ENCODE assay signal across 27 mouse cellular contexts in the genomic region with DNA sequence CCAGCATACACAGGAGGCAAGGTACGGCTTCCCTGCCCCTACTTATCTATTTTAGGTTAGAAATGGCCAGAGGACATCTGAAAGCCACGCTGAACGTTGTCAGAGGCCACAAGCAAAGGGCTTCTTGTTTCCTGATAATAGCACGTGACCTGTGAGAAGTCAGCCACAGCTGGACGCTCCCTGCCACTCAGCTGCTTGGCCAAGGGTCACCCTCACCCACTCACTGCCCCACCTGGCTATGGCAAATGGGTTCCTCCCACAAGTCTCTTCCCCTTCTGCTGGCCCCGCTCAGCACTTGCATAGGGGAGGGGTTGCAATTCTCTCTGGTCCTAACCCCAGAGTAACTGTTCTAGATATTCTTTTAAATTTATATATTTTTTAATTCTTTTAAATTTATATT. TPM values are rescaled to one million over a fixed set of nuclear protein-coding genes. Genes with fewer than 3 reads are reported as not detected.
DNase-seq lines count a peak whose midpoint lies in the region; ATAC-seq and TF ChIP-seq lines count a peak whose summit lies in the region.
"Had no signal": no experiment of that assay in that cellular context is flagged by ENCODE, and none has a peak within 500 bp of the region (broad histone marks: within the 10 kb centered on the region; RNA-seq: fewer than 3 reads in every experiment).

No protein-coding gene starts in this region.

- intact Hi-C loops in gastrocnemius, postnatal 14 days (cut with DNase I; ENCODE audit: low total_unique reads) = no loop called here

- in situ Hi-C loops in CH12.LX (cut with MboI; ENCODE audit: low pct_ligation_motif_present, low pct_unique_long_range_greater_than_20kb, low sequenced_read_pairs) = no loop called here

- TF ChIP-seq CTCF in CH12.LX (conservative IDR thresholded peaks at IDR 0.05 in 1 of 2, IDR thresholded peaks at IDR 0.05 in 1 of 2; ENCODE audit: low read depth in 2 of 2, low read length in 2 of 2) = no peak

- H3K27me3 ChIP-seq in CH12.LX (replicated peaks) = no peaks in the 10 kb centered on the region
- H3K27me3 ChIP-seq in intestine, embryonic 15.5 days (replicated peaks) = no peaks in the 10 kb centered on the region
- no peaks in the 10 kb centered on the region for H3K27me3 ChIP-seq in midbrain, embryonic 11.5 days (ENCODE audit: control insufficient read depth, insufficient read depth, low read length)
- H3K27me3 ChIP-seq: forebrain, embryonic 15.5 days; liver, embryonic 12.5 days; midbrain, embryonic 13.5 days; neural tube, embryonic 13.5 days had no signal

- DNase-seq in kidney, adult 11 months = peak; percentile 28
- DNase-seq in kidney, postnatal 10 days = no peak
- no peak for DNase-seq in CH12.LX (ENCODE audit: extremely low read depth)
- peak; percentile 30 to 42 for DNase-seq in kidney, postnatal 36 days
- no peak for DNase-seq in gastrocnemius, postnatal 14 days
- no peak for DNase-seq in midbrain, embryonic 11.5 days (ENCODE audit: low spot score, missing footprints)
- DNase-seq: adrenal gland, adult 8-10 months; B cell, adult 2 months; cerebellum, adult 11 months; cerebellum, adult 9-10 months; gastrocnemius, postnatal 36 days; heart, adult 18-20 months; heart, postnatal 4 days; layer of hippocampus, postnatal 36 days; liver, postnatal 0 days; lung, postnatal 36 days; right cerebral cortex, postnatal 25 days; thymus, adult 2 months; thymus, postnatal 36 days had no signal

- H3K27ac ChIP-seq in CH12.LX (ENCODE audit: insufficient read depth, low read depth) = no peak overlapping the region
- peak overlapping the region; percentile 27; the same call in 1 of the 2 replicates for H3K27ac ChIP-seq in intestine, embryonic 15.5 days
- no peak overlapping the region for H3K27ac ChIP-seq in midbrain, embryonic 11.5 days (ENCODE audit: low read depth, low read length)
- H3K27ac ChIP-seq: forebrain, embryonic 15.5 days; hindbrain, embryonic 14.5 days; liver, embryonic 12.5 days; midbrain, embryonic 13.5 days; neural tube, embryonic 13.5 days had no signal

- no peak overlapping the region for H3K4me3 ChIP-seq in CH12.LX (replicated peaks in 1 of 3; ENCODE audit: low read depth in 2 of 3, low read length in 2 of 3, poor library complexity in 1 of 3)
- no peak overlapping the region for H3K4me3 ChIP-seq in intestine, embryonic 15.5 days (replicated peaks)
- no peak overlapping the region for H3K4me3 ChIP-seq in midbrain, embryonic 11.5 days (ENCODE audit: low read depth, low read length)
- H3K4me3 ChIP-seq: forebrain, embryonic 15.5 days; liver, embryonic 12.5 days; megakaryocyte, embryonic 14.5 days; midbrain, embryonic 13.5 days; neural tube, embryonic 13.5 days had no signal

- TF ChIP-seq EP300 in CH12.LX (IDR thresholded peaks at IDR 0.05; ENCODE audit: low read length) = no peak

- no peak for TF ChIP-seq RAD21 in CH12.LX (IDR thresholded peaks at IDR 0.05; ENCODE audit: low read depth, low read length)

- peaks cover 0 to 5% of the 10 kb centered on the region in 2 experiments for H3K36me3 ChIP-seq in CH12.LX (replicated peaks in 1 of 2; ENCODE audit: control insufficient read depth in 1 of 2, insufficient read depth in 1 of 2, low read length in 1 of 2)
- no peaks in the 10 kb centered on the region for H3K36me3 ChIP-seq in intestine, embryonic 15.5 days
- H3K36me3 ChIP-seq in midbrain, embryonic 11.5 days (ENCODE audit: control insufficient read depth, insufficient read depth, low read length) = no peaks in the 10 kb centered on the region
- H3K36me3 ChIP-seq: forebrain, embryonic 15.5 days; liver, embryonic 12.5 days; midbrain, embryonic 13.5 days; neural tube, embryonic 13.5 days had no signal

- no peak for TF ChIP-seq POLR2A in CH12.LX (IDR thresholded peaks at IDR 0.05; ENCODE audit: low read depth, low read length)

- no peaks in the 10 kb centered on the region for H3K79me2 ChIP-seq in CH12.LX (replicated peaks; ENCODE audit: control insufficient read depth, extremely low read depth, insufficient read depth, poor library complexity, severe bottlenecking)

- 55% methylated on average over 6 of the region's 6 CpGs for WGBS in intestine, embryonic 15.5 days
- 81% methylated on average over 6 of the region's 6 CpGs for WGBS in midbrain, embryonic 11.5 days

- no peak overlapping the region for H3K9ac ChIP-seq in CH12.LX (ENCODE audit: insufficient read depth, low read depth)
- no peak overlapping the region for H3K9ac ChIP-seq in intestine, embryonic 15.5 days
- H3K9ac ChIP-seq in midbrain, embryonic 11.5 days (ENCODE audit: low read length) = no peak overlapping the region
- H3K9ac ChIP-seq: forebrain, embryonic 15.5 days; hindbrain, embryonic 14.5 days; liver, embryonic 12.5 days; liver, postnatal 0 days; midbrain, embryonic 13.5 days; neural tube, embryonic 13.5 days had no signal

- H3K9me3 ChIP-seq in CH12.LX (replicated peaks; ENCODE audit: low read length) = no peaks in the 10 kb centered on the region
- no peaks in the 10 kb centered on the region for H3K9me3 ChIP-seq in intestine, embryonic 15.5 days
- no peaks in the 10 kb centered on the region for H3K9me3 ChIP-seq in midbrain, embryonic 11.5 days (ENCODE audit: control insufficient read depth, low read length)
- H3K9me3 ChIP-seq: forebrain, embryonic 15.5 days; liver, embryonic 12.5 days; megakaryocyte, embryonic 14.5 days; midbrain, embryonic 13.5 days; neural tube, embryonic 13.5 days had no signal

- ATAC-seq in intestine, embryonic 15.5 days = peak; percentile 76
- ATAC-seq in midbrain, embryonic 11.5 days (ENCODE audit: low FRiP score) = no peak
- ATAC-seq: activated CD4-positive, CD25-positive, alpha-beta regulatory T cell, adult 4 months; forebrain, embryonic 15.5 days; liver, embryonic 12.5 days; liver, postnatal 0 days; midbrain, embryonic 13.5 days had no signal

- H3K4me2 ChIP-seq in CH12.LX (ENCODE audit: insufficient read depth, low read depth, poor library complexity, severe bottlenecking) = no peak overlapping the region
- H3K4me2 ChIP-seq in intestine, embryonic 15.5 days (replicated peaks) = no peak overlapping the region
- no peak overlapping the region for H3K4me2 ChIP-seq in midbrain, embryonic 11.5 days
- H3K4me2 ChIP-seq: forebrain, embryonic 15.5 days; hindbrain, embryonic 14.5 days; liver, embryonic 12.5 days; midbrain, embryonic 13.5 days; neural tube, embryonic 13.5 days had no signal

- peaks cover 0 to 11% of the 10 kb centered on the region in 2 experiments; a peak in 2 of 4 replicates for H3K4me1 ChIP-seq in CH12.LX (ENCODE audit: control insufficient read depth in 1 of 2, insufficient read depth in 2 of 2)
- H3K4me1 ChIP-seq in intestine, embryonic 15.5 days (replicated peaks) = peaks cover 40% of the 10 kb centered on the region
- H3K4me1 ChIP-seq in midbrain, embryonic 11.5 days (ENCODE audit: control insufficient read depth, insufficient read depth, low read length) = peaks cover 59% of the 10 kb centered on the region

- dilution Hi-C loops in CH12.LX (cut with MboI; ENCODE audit: extremely low pct_ligation_motif_present, extremely low pct_unique_long_range_greater_than_20kb, low sequenced_read_pairs) = no loop called here

TF ChIP-seq in CH12.LX, 34 proteins besides CTCF, POLR2A, EP300 and RAD21:
- TF ChIP-seq MXI1 (IDR thresholded peaks at IDR 0.05; ENCODE audit: low read depth, low read length) (no peak), ETS1 (conservative IDR thresholded peaks at IDR 0.05; ENCODE audit: low read depth, low read length) (no peak), BHLHE40 (IDR thresholded peaks at IDR 0.05; ENCODE audit: low read depth, low read length) (0 out of 2 replicates have a peak, but pooled peaks have one; percentile 4), USF2 (conservative IDR thresholded peaks at IDR 0.05; ENCODE audit: low read depth, low read length) (no peak), CHD2 (IDR thresholded peaks at IDR 0.05; ENCODE audit: low read length) (no peak), PAX5 (IDR thresholded peaks at IDR 0.05; ENCODE audit: low read length) (no peak)

RNA-seq across cellular contexts. Expression of a gene that starts 43.5 kb away (rescaled TPM):
- total RNA-seq in CH12.LX (2012; rRNA removed) (16.5 and 19.2 TPM in 2 replicates), CH12.LX (2014; rRNA removed) (12.9 and 15.3 TPM in 2 replicates)
- 24.8 and 25.0 TPM in 2 replicates for polyA plus RNA-seq in CH12.LX (2012; ENCODE audit: insufficient read length, low read depth)
- polyA plus RNA-seq in intestine, embryonic 15.5 days (2015; fragmentation: Nextera tagmentation; extraction: Ambion mirVana) = 31.1 and 31.2 TPM in 2 replicates
- 10 to 100 TPM; 28.7 to 28.8 TPM for total RNA-seq in gastrocnemius, postnatal 14 days (2021)
- 43.8 and 51.3 TPM in 2 replicates for polyA plus RNA-seq in midbrain, embryonic 11.5 days (2014; fragmentation: Nextera tagmentation; extraction: Ambion mirVana)

RNA-seq across cellular contexts. Expression of a gene that starts 51.3 kb away (rescaled TPM):
- total RNA-seq in CH12.LX (2012; rRNA removed) (53.8 and 65.2 TPM in 2 replicates), CH12.LX (2014; rRNA removed) (81.4 and 81.5 TPM in 2 replicates)
- 44.6 and 62.5 TPM in 2 replicates for polyA plus RNA-seq in CH12.LX (2012; ENCODE audit: insufficient read length, low read depth)
- polyA plus RNA-seq in intestine, embryonic 15.5 days (2015; fragmentation: Nextera tagmentation; extraction: Ambion mirVana) = 87.2 and 103 TPM in 2 replicates
- total RNA-seq in gastrocnemius, postnatal 14 days (2021) = 10 to 100 TPM; 38.6 to 46.2 TPM
- 117 and 118 TPM in 2 replicates for polyA plus RNA-seq in midbrain, embryonic 11.5 days (2014; fragmentation: Nextera tagmentation; extraction: Ambion mirVana)

Comparison
In these comparisons a context has a peak if more than half of its experiments do, and no peak if none do; other contexts are left out.
1. DNase-seq: peak in kidney, adult 11 months (single experiment) and kidney, postnatal 36 days (2 of 2); none in kidney, postnatal 10 days (single experiment), CH12.LX (single experiment), gastrocnemius, postnatal 14 days (single experiment) and midbrain, embryonic 11.5 days (single experiment).